Mouse (Mus musculus) 416B (cell line): Measurements from ENCODE around the gene Vmn1r194.
"Not testable (repeated sequence)": the region's sequence is repeated elsewhere in the genome, so short reads cannot be mapped to it uniquely, and the experiment has no call there.

Source experiments
- DNase-seq: peaks from one replicate; pipeline ENCODE4 v3.0.0; 2011; ENCODE audit warnings: low read depth

Vmn1r194 gene

DNA sequence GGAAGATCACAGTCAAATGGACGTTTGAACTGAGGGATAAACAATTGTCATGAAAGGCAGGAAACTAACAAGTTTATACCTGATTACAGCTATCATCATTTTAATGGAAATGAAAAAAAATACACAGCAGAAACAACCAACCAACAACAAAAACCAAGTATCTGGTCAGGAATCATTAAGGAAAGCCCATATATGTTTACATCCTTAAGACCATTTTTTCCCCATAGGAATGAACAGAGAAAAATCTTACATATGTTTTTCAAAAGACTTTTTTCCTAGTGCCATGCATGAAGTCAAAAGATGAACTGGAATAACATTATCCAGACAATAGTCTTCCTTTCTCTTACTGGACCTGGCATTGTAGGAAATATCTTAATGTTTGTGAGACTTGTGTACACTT is at the start of gene Vmn1r194:
TSS of gene Vmn1r194 (plus strand) at position 301 of the 400 bp plus-strand sequence.
- DNase-seq = no peak

DNA sequence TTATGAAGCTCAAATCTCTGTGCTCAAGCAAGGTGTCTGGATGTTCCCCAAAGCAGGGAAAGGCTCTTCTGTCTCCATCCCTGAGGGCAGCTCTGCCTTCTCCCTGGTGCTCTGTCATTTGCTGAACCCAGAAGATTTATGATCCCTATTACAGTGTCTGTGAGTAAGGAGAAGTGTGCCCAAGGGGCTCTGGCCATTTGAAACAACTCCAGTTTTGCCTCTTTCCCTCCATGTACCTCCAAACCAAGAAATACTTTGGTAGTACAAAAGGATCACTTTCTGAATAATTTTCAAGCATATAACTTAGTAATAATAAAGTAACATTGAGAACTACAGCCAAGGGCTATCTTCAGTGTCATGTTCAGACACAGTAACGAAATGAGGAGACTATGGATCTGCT is 21.0 kb upstream of the Vmn1r194 start, which contains the start of gene Vmn1r193:
TSS of gene Vmn1r193 (minus strand) at position 101 of the 400 bp plus-strand sequence.
- not testable (repeated sequence) for DNase-seq

DNA sequence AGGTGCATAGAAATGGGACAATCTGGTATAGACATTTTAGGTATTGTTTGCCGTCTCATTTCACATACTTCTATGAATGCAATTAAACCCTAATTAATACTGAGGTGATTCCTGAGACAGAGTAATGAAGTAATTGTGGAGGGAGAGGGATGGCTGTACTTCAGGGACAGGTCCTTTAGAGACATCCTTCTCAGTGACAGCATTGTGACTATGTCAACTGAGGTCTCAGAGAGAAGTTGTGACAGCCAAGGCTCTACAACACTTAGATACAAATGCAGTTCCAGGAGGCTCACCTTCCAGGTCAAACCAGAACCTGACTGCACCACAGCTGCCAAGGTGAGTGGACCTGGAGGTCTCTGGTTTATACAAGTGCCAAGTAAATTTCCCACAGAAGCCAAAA is 26.2 kb downstream of the Vmn1r194 start, which contains the start of gene Vmn1r195:
TSS of gene Vmn1r195 (plus strand) at position 301 of the 400 bp plus-strand sequence.
- DNase-seq = not testable (repeated sequence)

DNA sequence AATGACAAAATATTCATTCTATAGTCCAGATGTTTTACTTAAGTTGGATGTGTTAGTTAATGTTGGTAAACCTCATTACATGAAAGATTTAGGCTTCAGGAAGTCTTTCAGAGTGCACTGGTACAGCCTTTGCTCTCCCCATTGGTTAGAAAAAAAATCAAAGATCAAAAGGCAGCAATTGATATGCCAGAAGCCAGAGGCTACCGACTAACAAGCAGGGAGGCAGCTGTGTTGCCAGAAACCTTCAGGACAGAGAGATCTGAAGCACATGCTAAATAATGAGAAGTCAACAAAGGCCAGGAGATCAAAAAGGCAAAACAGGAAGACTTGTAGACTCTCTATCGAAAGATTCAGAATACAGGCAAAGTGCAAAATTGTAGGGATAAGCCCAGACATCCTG is 27.7 kb downstream of the Vmn1r194 start:
- no peak for DNase-seq

DNA sequence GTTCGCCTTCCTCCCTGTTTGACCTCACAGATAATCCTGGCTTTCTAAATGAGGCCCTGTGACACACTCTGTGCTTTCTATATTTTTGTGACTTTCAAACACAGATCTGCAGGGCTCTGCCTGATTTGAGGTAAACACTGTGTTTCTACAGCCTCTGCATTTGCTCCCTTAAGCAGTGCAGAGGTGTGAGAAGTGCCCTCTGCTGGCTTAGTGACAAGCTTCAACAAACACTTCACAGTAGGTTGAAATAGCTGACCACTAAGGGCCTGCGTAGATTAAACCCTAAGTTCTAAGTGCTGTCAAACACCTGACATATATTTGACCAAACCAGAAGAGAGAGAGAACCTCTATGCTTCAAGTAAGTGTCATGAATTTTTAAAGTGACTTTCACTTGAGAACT is 40.6 kb downstream of the Vmn1r194 start:
- DNase-seq = peak; percentile 15

DNA sequence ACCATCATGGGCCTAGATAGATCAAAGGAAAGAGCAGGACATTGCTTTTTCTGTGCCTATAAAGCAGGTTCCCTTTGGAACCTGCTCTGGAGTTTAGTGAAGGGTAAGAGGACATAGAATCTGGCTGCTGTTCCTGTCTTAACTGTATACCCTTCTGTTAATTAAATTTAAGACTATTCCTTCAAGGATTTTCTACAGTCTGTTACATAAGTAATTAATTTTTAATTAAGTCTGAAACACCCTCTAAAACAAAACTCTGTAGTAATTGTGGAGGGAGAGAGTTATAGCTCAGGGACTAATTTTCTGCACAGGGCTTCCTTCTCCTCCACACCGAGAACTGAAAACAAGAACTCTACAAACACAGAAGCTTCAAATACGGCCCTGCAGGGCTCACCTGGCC is 45.6 kb downstream of the Vmn1r194 start, which contains the start of gene Vmn1r196:
TSS of gene Vmn1r196 (plus strand) at position 301 of the 400 bp plus-strand sequence.
- no peak for DNase-seq
